Mouse (Mus musculus) thymus, adult 2 months (tissue): Measurements from ENCODE around the gene 6030458C11Rik. TPM values are rescaled to one million over a fixed set of nuclear protein-coding genes. Genes with fewer than 3 reads are reported as not detected.
"Not testable (repeated sequence)": the region's sequence is repeated elsewhere in the genome, so short reads cannot be mapped to it uniquely, and the experiment has no call there.

Experiments
- DNase-seq: peaks from one replicate; pipeline ENCODE4 v3.0.0; 2021
- H3K27ac ChIP-seq: fragments of 200-500 bp; 2 replicates; pipeline ENCODE4 v1.5.1; 2012; ENCODE audit warnings: low read length, control low read depth; ENCODE audit not compliant: control insufficient read depth, insufficient read depth
- H3K27me3 ChIP-seq: fragments of 200-500 bp; 2 replicates; pipeline ENCODE4 v1.6.1; 2012; ENCODE audit warnings: mild to moderate bottlenecking, low read length, moderate library complexity, mixed read lengths; ENCODE audit not compliant: control insufficient read depth, insufficient read depth
- H3K36me3 ChIP-seq: fragments of 200-500 bp; 2 replicates; pipeline ENCODE4 v1.6.1; 2012; ENCODE audit warnings: mild to moderate bottlenecking, low read length, moderate library complexity; ENCODE audit not compliant: control insufficient read depth, insufficient read depth
- H3K4me1 ChIP-seq: fragments of 200-500 bp; replicated peaks from 2 replicates; pipeline ENCODE4 v1.6.1; 2012; ENCODE audit warnings: low read length; ENCODE audit not compliant: control insufficient read depth, insufficient read depth
- H3K4me3 ChIP-seq: fragments of 200-500 bp; 2 replicates; pipeline ENCODE4 v1.5.1; 2012; ENCODE audit warnings: mild to moderate bottlenecking, low read length, control low read depth, moderate library complexity; ENCODE audit not compliant: control insufficient read depth, insufficient read depth
- CTCF ChIP-seq: fragments of 200-500 bp; IDR thresholded peaks from 2 replicates; pipeline ENCODE4 v1.5.1; 2012; ENCODE audit warnings: mild to moderate bottlenecking, control low read depth, low read length, moderate library complexity, borderline replicate concordance; ENCODE audit not compliant: control insufficient read depth, poor library complexity, insufficient read depth; ENCODE audit errors: extremely low read depth
- POLR2A ChIP-seq: fragments of 200-500 bp; IDR thresholded peaks from 2 replicates; pipeline ENCODE4 v1.6.1; 2012; ENCODE audit warnings: mild to moderate bottlenecking, low read length, control low read depth, moderate library complexity; ENCODE audit not compliant: control insufficient read depth, poor library complexity, insufficient read depth; ENCODE audit errors: extremely low read depth
- WGBS: fragments of 180-500 bp; shearing (Covaris S2); methylation state at CpG from one replicate; pipeline ENCODE4 v1.1.7; 2018; 5-methylcytosine and 5-hydroxymethylcytosine counted together
- polyA plus RNA-seq: library from polyadenylated mRNA; depleted of rRNA; stranded (reverse); fragments of >200 nt; gene quantifications from 2 replicates; pipeline ENCODE4 v1.2.3, GENCODE M21; 2012

The 6030458C11Rik gene
- polyA plus RNA-seq, 1 experiment: 13.5 TPM

DNA sequence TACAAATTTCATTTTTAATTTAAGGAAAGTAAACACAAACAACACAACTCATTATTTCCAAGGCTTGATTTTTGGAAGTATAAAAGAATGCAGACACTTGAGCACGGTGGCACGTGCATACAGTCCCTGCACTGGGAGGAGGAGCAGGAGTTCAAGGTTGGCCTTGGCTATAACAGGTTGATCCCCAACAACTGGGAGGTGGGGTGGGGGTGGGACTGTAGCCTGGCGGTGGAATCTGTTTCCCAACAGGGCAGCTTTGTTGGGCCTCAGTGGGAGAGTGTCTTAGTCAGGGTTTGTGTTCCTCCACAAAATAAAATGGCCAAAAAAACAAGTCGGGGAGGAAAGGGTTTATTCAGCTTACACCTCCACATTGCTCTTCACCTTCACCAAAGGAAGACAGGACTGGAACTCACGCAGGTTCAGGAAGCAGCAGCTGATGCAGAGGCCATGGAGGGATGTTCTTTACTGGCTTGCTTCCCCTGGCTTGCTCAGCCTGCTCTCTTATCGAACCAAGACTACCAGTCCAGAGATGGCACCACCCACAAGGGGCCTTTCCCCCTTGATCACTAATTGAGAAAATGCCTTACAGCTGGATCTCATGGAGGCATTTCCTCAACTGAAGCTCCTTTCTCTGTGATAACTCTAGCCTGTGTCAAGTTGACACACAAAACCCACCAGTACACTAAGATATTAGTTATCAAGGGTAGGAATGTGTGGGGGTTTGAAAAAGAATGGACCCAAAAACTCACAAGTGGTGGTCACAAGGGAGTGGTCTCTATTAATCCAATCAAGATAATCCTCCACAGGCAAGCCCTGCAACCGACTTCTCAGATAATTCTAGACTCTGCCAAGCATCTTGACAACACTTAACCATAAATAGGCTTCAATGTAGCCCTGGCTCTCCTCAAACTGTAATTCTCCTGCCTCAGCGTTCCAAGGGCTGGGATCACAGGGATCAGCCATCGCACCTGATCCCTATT lies 1.7 kb downstream of the 6030458C11Rik start:
- TF ChIP-seq POLR2A (no peak), CTCF (no peak)
- Histone ChIP-seq H3K36me3 (peaks cover 24% of the 10 kb centered on the region), H3K4me1 (peaks cover 7% of the 10 kb centered on the region), H3K27me3 (no peaks in the 10 kb centered on the region), H3K4me3 (no peak overlapping the region), H3K27ac (no peak overlapping the region)
- DNase-seq: no peak
- WGBS: 94% methylated on average over 9 of the region's 9 CpGs

DNA sequence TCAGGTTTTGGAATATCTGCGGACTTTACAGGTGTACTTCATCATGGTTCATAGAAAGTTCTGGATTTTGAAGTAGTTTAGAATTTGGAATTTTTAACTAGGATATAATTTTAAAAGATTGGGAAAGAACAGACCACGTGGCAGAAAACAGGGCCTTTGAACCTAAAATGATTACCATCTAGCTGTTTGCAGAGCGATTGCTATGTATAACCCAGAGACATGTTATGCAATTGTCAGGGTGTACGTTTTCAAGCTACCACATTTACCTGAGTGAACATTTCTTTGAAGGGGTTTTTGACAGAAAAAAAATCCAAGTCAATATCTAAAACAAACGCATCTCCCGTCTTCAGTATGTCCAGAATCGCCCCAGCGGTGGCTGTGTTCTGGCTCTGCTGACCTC lies 6.9 kb downstream of the 6030458C11Rik start:
- no peaks in the 10 kb centered on the region for H3K4me1 ChIP-seq
- DNase-seq: no peak
- no peak overlapping the region for H3K27ac ChIP-seq
- peaks cover 48% of the 10 kb centered on the region for H3K36me3 ChIP-seq
- 96% methylated on average over 8 of the region's 8 CpGs for WGBS
- no peaks in the 10 kb centered on the region for H3K27me3 ChIP-seq
- H3K4me3 ChIP-seq: no peak overlapping the region
- no peak for TF ChIP-seq POLR2A
- no peak for TF ChIP-seq CTCF

DNA sequence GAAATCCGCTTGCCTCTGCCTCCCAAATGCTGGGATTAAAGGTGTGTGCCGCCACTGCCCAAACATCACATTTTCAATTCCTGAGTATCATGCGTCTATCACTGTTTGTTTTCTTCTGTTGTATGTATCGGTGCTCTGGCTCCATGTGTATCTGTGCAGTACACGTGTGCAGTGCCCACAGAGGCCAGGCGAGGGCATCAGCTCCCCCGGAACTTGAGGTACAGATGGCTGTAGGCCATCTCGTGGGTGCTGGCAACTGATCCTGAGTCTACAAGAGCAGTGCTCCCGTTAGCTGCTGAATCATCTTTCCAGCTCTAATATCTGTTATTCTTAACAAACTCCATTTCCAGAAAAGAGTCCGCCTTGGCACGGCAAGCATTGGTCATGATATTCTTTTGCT lies 11.8 kb downstream of the 6030458C11Rik start:
- no peak overlapping the region for H3K4me3 ChIP-seq
- DNase-seq: no peak
- H3K36me3 ChIP-seq: peaks cover 34% of the 10 kb centered on the region
- H3K4me1 ChIP-seq: no peaks in the 10 kb centered on the region
- WGBS: 96% methylated on average over 11 of the region's 11 CpGs
- TF ChIP-seq POLR2A: no peak
- no peaks in the 10 kb centered on the region for H3K27me3 ChIP-seq
- H3K27ac ChIP-seq: no peak overlapping the region

DNA sequence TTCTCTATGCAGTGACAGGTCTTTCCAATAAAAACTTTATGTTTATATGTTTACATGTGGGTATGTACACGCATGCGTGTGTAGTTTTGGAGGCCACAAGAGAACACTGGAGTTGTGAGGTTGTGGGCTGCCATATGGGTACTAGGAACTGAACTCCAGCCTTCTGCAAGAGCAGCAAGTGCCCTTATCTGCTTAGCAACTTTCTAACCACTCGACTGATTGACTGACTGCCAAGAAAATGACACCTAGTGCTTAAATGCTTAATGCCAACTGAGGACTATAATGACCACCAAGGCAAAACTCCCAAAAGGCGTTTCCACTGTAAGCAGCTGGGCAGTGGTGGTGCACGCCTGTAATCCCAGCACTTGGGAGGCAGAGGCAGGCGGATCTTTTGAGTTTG lies 15.1 kb downstream of the 6030458C11Rik start:
- no peak for DNase-seq
- 91% methylated on average over 6 of the region's 6 CpGs for WGBS

DNA sequence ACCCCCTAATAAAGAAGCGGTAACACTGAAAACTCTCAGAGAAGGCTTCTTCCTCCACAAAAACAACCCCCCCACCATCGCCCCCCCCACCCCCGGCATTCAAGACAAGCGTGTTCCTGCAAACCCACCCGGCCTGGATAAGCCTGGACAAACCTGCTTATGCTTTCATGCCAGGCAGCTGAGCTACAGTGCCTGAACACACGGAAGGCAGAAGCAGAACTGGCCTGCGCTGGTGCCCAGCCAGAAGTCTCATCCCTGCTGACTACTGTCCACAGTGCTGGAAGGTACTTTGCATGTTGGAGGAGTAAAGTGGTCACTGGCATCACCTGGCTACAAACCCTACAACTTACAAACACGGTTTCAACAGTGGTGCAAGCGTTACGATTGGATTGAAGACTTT lies 17.4 kb downstream of the 6030458C11Rik start:
- Histone ChIP-seq H3K36me3 (peaks cover 12% of the 10 kb centered on the region), H3K4me1 (no peaks in the 10 kb centered on the region), H3K4me3 (no peak overlapping the region), H3K27ac (no peak overlapping the region), H3K27me3 (no peaks in the 10 kb centered on the region)
- TF ChIP-seq POLR2A: no peak
- TF ChIP-seq CTCF: no peak
- 96% methylated on average over 10 of the region's 10 CpGs for WGBS
- DNase-seq: no peak

More for the DNA sequence above, 15.1 kb downstream of the 6030458C11Rik start:
- TF ChIP-seq CTCF: no peak
- no peak for TF ChIP-seq POLR2A
- Histone ChIP-seq H3K27me3 (no peaks in the 10 kb centered on the region), H3K4me1 (no peaks in the 10 kb centered on the region), H3K27ac (no peak overlapping the region), H3K4me3 (no peak overlapping the region), H3K36me3 (peaks cover 21% of the 10 kb centered on the region)

DNA sequence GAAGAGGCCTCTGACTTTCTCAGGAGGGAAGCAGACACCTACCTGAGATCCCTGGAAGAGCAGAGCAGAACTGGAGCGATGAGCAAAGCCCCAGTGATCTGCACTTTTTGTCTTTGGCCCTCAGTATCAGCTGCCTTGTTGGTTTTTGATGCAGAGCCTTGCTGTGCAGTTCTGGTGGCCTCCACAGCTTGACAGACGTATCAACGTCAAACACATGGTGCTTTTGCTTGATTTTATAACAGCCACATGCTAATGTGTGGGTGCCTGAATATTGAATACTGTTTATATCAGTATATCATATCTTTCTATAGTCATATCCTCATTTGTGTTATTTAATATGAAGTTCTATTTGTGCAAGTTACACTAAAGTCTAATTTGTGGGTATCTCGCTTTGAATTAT lies 19.4 kb downstream of the 6030458C11Rik start:
- WGBS: 92% methylated on average over 4 of the region's 4 CpGs
- H3K36me3 ChIP-seq: peaks cover 3% of the 10 kb centered on the region; the same call in 1 of the 2 replicates
- H3K27ac ChIP-seq: no peak overlapping the region
- TF ChIP-seq POLR2A (no peak), CTCF (no peak)
- DNase-seq: no peak
- no peaks in the 10 kb centered on the region for H3K4me1 ChIP-seq
- H3K27me3 ChIP-seq: no peaks in the 10 kb centered on the region
- H3K4me3 ChIP-seq: no peak overlapping the region

DNA sequence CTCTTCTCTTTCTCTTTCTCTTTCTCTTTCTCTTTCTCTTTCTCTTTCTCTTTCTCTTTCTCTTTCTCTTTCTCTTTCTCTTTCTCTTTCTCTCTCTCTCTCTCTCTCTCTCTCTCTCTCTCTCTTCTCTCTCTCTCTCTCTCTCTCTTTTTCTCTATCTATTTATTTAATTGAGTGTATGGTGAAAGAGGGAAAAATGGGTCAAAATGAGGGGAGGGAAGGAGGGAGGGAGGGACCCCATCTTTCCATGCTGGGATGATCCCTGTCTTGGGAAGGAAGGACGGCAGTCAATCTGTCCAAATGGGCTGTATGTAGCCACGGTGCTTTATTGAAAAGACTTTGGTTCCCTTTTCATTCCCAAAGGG lies 23.3 kb downstream of the 6030458C11Rik start:
- WGBS: 89% methylated on average over 2 of the region's 2 CpGs
- H3K36me3 ChIP-seq, H3K27me3 ChIP-seq, DNase-seq, H3K4me1 ChIP-seq, H3K4me3 ChIP-seq, H3K27ac ChIP-seq: not testable (repeated sequence)
